Mouse (Mus musculus): ENCODE data around the gene Spata5. TPM values are rescaled to one million over a fixed set of nuclear protein-coding genes. Genes with fewer than 3 reads are reported as not detected.

The Spata5 gene
- polyA plus RNA-seq, 1 experiment, result 6.6 TPM

DNA sequence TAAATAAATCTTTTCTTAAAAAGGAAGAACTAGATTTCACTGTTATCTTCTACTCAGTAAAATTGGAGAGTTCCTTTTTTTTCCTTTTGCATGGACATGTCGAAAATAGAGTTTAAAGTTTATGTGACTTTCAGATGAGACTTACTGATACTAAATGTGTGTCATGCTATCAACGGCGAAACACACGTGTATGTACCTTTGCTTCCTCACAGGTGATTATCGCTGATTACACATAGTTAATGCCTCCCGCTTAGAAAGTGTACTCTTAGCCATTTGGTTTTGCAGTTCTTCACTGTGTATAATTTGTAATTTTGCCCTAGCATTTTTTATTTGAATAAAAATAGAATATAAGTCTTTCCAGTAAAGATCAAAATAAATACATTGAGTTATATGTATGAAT, 146.4 kb downstream of the Spata5 start:
- Histone ChIP-seq H3K4me3 (ENCODE audit: insufficient read depth, low read length) (no peak overlapping the region), H3K4me1 (ENCODE audit: control insufficient read depth, insufficient read depth, low read length) (peaks cover 5% of the 10 kb centered on the region; the same call in 1 of the 2 replicates), H3K27ac (ENCODE audit: insufficient read depth, low read depth, low read length) (no peak overlapping the region)
- TF ChIP-seq CTCF (IDR thresholded peaks at IDR 0.05; ENCODE audit: low read depth, low read length), result no peak

DNA sequence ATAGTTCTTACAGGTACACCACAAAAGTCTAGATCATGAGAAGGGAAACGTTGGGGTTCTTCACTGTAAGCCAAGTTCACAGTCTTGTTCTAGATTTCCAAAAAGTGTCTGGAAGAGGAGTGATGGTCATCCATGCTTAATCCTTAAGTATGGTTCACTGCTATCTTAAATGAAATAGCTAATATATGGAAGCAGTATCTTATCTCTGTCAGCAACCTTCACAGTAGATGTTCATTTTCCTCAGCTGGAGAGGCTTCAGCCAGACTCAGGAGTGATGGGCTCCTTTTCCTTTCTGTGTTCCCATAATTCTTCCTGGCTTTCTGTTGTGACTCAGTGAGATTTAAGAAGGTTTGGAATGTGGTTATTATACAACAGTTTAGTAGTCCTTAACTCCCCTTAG, 147.8 kb downstream of the Spata5 start:
- H3K27ac ChIP-seq (ENCODE audit: insufficient read depth, low read depth, low read length), result no peak overlapping the region
- TF ChIP-seq CTCF (IDR thresholded peaks at IDR 0.05; ENCODE audit: low read depth, low read length) (no peak), POLR2A (IDR thresholded peaks at IDR 0.05; ENCODE audit: borderline replicate concordance, low read depth, low read length) (no peak)
- H3K4me1 ChIP-seq (ENCODE audit: control insufficient read depth, insufficient read depth, low read length), result no peaks in the 10 kb centered on the region
- no peak overlapping the region for H3K4me3 ChIP-seq (ENCODE audit: insufficient read depth, low read length)

DNA sequence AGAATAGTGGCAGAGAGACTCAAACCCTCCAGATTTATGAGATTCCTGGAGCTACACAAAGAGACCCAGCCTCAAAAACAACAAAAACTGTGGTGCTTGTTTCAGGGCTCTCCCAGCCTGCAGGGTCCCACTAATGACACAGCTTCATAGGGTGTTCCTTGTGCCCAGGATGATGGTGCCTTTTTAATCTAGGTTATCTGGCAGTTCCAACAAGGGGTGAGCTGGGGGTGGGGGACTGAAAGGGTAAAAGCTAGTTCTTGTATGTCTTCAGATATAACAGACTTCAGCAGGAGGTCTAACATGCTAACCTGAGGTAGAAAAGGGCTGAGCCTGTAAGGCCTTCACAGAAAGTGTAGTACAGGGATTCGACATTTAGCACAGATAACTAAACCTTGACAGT, 149.1 kb downstream of the Spata5 start:
- no peak for TF ChIP-seq POLR2A (IDR thresholded peaks at IDR 0.05; ENCODE audit: borderline replicate concordance, low read depth, low read length)
- TF ChIP-seq CTCF (IDR thresholded peaks at IDR 0.05; ENCODE audit: low read depth, low read length), result no peak
- no peaks in the 10 kb centered on the region for H3K4me1 ChIP-seq (ENCODE audit: control insufficient read depth, insufficient read depth, low read length)
- H3K4me3 ChIP-seq (ENCODE audit: insufficient read depth, low read length), result no peak overlapping the region
- no peak overlapping the region for H3K27ac ChIP-seq (ENCODE audit: insufficient read depth, low read depth, low read length)

DNA sequence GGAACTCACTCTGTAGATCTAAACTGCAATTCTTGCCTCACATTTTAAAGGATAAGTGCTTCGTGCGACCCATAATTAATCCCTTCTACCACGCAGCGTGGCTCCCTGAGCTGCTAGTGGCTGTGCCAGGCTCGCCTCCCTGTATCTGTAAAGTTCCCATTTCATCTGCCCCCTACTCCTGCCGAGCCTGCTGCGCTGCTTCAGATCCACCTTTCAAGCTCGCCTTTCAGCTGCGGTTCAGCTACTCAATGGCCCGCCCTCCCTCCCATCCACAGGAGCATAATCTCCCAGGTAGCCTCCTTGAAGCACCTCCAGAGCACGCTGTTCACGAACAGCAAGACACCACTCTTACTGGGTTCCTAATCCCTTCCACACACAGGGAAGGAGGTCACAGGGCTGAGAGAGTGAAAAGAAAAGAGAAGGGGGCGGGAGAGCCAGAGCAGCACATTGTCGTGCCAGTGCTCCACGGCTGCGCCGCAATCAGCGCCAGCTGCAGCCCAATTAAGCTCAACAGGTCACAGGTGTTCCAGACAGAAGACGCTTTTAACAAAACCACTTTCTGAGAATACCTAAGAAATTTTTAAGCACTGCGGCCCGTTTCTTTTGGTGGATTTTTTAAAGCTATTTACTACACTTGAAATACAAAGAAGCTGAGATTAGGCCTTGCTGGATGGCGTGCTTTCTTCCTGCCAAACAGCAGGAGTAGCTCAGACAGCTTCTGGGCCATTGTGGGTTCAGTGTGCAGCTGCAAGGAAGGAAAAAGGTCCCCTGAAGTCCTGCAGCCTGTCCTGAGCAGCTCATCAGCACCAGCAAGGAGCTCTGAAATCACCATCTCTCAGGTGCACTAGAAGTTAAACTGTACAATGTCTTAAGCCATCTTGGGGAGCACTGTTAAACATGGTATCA, 150.2 kb downstream of the Spata5 start:
- TF ChIP-seq POLR2A (IDR thresholded peaks at IDR 0.05; ENCODE audit: borderline replicate concordance, low read depth, low read length) (no peak), CTCF (IDR thresholded peaks at IDR 0.05; ENCODE audit: low read depth, low read length) (no peak)
- Histone ChIP-seq H3K4me1 (ENCODE audit: control insufficient read depth, insufficient read depth, low read length) (no peaks in the 10 kb centered on the region), H3K4me3 (ENCODE audit: insufficient read depth, low read length) (no peak overlapping the region), H3K27ac (ENCODE audit: insufficient read depth, low read depth, low read length) (no peak overlapping the region)

DNA sequence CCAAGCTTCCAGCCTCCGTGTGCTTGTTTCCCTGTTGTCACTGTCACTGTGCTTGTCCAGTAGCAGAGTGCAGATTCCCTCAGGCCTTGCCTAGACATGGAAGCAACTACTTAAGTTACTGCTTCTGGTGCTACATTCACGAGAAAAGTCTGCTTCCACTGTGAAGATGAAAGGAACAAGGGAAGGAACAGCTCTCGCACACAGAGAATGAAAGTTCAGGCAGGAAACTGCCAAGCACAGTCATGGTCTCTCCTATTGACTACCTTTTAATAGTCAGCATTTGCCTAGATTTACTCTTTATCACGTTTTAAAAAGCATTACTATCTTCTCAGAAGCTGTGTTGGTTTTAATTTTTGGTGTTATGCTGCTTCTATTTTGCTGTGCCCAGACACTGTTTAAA, 151.9 kb downstream of the Spata5 start:
- Histone ChIP-seq H3K4me1 (ENCODE audit: control insufficient read depth, insufficient read depth, low read length) (no peaks in the 10 kb centered on the region), H3K4me3 (ENCODE audit: insufficient read depth, low read length) (no peak overlapping the region), H3K27ac (ENCODE audit: insufficient read depth, low read depth, low read length) (no peak overlapping the region)
- no peak for TF ChIP-seq POLR2A (IDR thresholded peaks at IDR 0.05; ENCODE audit: borderline replicate concordance, low read depth, low read length)
- no peak for TF ChIP-seq CTCF (IDR thresholded peaks at IDR 0.05; ENCODE audit: low read depth, low read length)

DNA sequence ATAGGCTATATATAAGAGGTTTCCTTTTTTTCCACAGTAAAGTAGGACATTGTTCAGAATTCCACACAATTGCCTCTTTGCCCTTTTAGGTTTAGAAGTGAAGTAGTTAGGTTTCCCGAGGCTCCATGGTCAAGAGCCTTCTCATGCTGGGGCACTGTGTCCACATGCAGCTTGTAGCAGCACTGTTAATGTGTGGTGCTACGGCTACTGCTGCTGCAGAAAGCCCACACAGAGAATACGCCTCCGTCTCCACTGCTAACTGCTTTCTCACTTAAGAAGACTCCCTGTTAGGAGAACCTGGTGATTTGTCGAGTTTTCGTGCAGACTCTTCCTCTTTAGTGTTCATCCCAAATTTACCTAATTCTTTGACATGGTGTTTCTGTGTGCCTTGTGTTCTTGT, 152.4 kb downstream of the Spata5 start:
- H3K27ac ChIP-seq (ENCODE audit: insufficient read depth, low read depth, low read length), result no peak overlapping the region
- H3K4me3 ChIP-seq (ENCODE audit: insufficient read depth, low read length), result no peak overlapping the region
- TF ChIP-seq POLR2A (IDR thresholded peaks at IDR 0.05; ENCODE audit: borderline replicate concordance, low read depth, low read length) (no peak), CTCF (IDR thresholded peaks at IDR 0.05; ENCODE audit: low read depth, low read length) (no peak)
- H3K4me1 ChIP-seq (ENCODE audit: control insufficient read depth, insufficient read depth, low read length), result no peaks in the 10 kb centered on the region

DNA sequence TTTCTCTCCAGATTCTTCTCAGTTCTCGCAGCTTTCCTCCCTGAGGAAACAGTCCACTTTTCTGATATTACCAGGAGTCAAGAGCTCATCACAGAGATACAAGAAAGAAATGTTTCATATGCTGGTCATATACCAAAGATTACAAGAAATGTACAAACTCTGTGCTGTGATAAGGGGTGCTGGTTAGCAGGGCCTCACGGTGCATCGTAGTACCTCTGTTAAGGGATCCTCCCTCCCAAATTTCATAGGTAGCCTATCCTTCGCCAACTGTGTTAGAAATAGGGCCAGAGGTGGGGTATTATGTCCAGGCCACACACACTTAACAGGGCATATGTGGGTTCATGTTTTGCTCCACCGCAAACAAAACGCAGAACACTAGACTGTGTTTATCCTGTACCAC, 157.1 kb downstream of the Spata5 start:
- H3K27ac ChIP-seq (ENCODE audit: insufficient read depth, low read depth, low read length), result no peak overlapping the region
- no peak overlapping the region for H3K4me3 ChIP-seq (ENCODE audit: insufficient read depth, low read length)
- no peaks in the 10 kb centered on the region for H3K4me1 ChIP-seq (ENCODE audit: control insufficient read depth, insufficient read depth, low read length)
- TF ChIP-seq CTCF (IDR thresholded peaks at IDR 0.05; ENCODE audit: low read depth, low read length) (no peak), POLR2A (IDR thresholded peaks at IDR 0.05; ENCODE audit: borderline replicate concordance, low read depth, low read length) (no peak)

DNA sequence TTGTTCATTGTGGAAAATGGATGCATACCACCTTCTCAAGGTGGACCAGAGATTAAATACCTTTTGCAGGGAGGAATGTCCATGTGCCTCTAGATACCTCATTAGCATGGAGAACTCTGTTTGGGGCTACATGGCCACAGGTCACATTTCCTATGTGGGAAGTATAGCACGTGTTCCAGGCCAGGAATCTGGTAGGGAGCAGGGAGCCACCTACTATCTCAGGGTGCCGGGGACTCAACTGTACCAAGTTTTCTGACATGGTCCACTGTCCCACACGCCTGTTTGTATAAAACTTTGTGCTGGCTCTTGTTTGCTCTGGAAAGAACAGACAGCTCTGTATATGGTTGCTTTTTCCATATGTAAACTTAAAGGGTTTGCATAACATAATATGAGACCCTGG, 158.0 kb downstream of the Spata5 start:
- Histone ChIP-seq H3K4me1 (ENCODE audit: control insufficient read depth, insufficient read depth, low read length) (no peaks in the 10 kb centered on the region), H3K27ac (ENCODE audit: insufficient read depth, low read depth, low read length) (no peak overlapping the region), H3K4me3 (ENCODE audit: insufficient read depth, low read length) (no peak overlapping the region)
- TF ChIP-seq CTCF (IDR thresholded peaks at IDR 0.05; ENCODE audit: low read depth, low read length) (no peak), POLR2A (IDR thresholded peaks at IDR 0.05; ENCODE audit: borderline replicate concordance, low read depth, low read length) (no peak)

DNA sequence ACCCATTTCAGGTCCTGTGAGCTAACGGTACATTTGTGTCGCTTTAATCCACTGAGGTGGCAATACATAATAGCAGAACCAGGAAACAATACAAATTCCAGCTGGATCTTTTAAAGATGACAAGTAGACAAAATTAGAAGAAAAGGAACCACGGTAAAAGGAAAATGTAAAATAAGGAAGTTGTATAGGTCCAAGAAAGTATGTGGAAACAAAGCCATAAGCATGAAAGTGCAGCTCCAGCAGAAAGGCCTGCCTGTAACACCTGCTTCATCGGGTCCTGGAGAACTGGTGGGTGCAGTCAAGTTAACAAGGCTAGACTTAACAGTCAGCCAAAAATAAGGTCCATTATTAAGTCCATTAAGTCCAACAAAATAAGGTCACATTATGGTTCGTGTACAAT, 164.9 kb downstream of the Spata5 start:
- Histone ChIP-seq H3K4me1 (ENCODE audit: control insufficient read depth, insufficient read depth, low read length) (peaks cover 11% of the 10 kb centered on the region), H3K27ac (ENCODE audit: insufficient read depth, low read depth, low read length) (no peak overlapping the region), H3K4me3 (ENCODE audit: insufficient read depth, low read length) (no peak overlapping the region)
- TF ChIP-seq POLR2A (IDR thresholded peaks at IDR 0.05; ENCODE audit: borderline replicate concordance, low read depth, low read length), result no peak
- no peak for TF ChIP-seq CTCF (IDR thresholded peaks at IDR 0.05; ENCODE audit: low read depth, low read length)

DNA sequence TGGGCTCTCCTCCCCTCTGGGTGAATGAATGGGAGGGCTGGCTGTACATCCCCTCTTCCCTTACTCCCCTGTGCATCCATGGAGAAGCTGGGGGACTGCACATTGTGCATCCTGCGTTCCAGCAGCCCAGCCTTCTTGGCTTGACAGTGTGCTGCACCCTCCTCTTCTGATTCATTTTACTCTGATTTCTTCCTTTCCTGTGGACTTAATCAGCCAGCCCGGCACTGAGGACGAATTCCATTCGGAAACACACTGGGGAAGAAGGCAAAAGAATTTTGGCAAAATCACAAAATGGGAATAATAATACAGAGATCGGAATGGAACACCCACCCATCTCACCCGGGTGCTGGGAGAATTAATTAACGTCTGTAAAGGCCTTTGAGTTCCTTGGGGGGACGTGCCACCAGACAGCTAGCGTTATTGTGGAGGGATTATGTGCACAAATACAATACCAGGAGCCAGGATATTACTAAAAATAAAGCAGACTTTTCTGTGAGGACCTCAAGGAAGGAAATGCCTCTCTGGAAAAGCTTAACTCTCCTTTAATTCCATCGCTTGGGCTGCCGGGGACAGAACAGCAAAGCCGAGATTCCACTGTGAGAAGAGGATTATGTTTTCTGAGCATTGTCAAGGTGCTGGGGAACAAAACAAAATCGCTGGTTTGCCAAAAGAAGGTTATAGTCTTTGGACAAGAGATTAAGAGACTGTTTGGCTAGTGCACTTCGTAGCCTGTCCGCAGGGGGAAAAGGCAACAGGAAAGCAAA, 166.5 kb downstream of the Spata5 start:
- H3K4me3 ChIP-seq (ENCODE audit: insufficient read depth, low read length), result no peak overlapping the region
- no peak overlapping the region for H3K27ac ChIP-seq (ENCODE audit: insufficient read depth, low read depth, low read length)
- H3K4me1 ChIP-seq (ENCODE audit: control insufficient read depth, insufficient read depth, low read length), result peaks cover 11% of the 10 kb centered on the region
- TF ChIP-seq CTCF (IDR thresholded peaks at IDR 0.05; ENCODE audit: low read depth, low read length) (no peak), POLR2A (IDR thresholded peaks at IDR 0.05; ENCODE audit: borderline replicate concordance, low read depth, low read length) (no peak)

Measured in bone marrow macrophage, adult 2 months (primary cell).